Mouse (Mus musculus) 416B (cell line): ENCODE data around the gene Ddb1.

Experiments used
- DNase-seq: peaks from one replicate; pipeline ENCODE4 v3.0.0; 2011; ENCODE audit warnings: low read depth

Gene Ddb1

GRCm38 (mm10) chr19:10591659-10592377 lies 13.3 kb upstream of the Ddb1 start:
- DNase-seq = no peak

- DNase-seq = peak; percentile 72
Observed at GRCm38 (mm10) chr19:10598188-10598587, 6.9 kb upstream of the Ddb1 start.

GRCm38 (mm10) chr19:10599648-10600047 lies 5.5 kb upstream of the Ddb1 start:
- no peak for DNase-seq

- peak; percentile 80 for DNase-seq
Observed at GRCm38 (mm10) chr19:10602247-10602769, 2.8 kb upstream of the Ddb1 start.

- peak; percentile 93 for DNase-seq
Observed at GRCm38 (mm10) chr19:10602787-10603186, 2.3 kb upstream of the Ddb1 start.

GRCm38 (mm10) chr19:10603660-10604523 lies 1.2 kb upstream of the Ddb1 start:
- DNase-seq = no peak

- DNase-seq = no peak
Observed at GRCm38 (mm10) chr19:10604534-10604933, 593 bp upstream of the Ddb1 start.

GRCm38 (mm10) chr19:10605901-10606622 lies 935 bp downstream of the Ddb1 start:
- DNase-seq = no peak

- no peak for DNase-seq
Observed at GRCm38 (mm10) chr19:10608573-10609240, 3.6 kb downstream of the Ddb1 start.

GRCm38 (mm10) chr19:10634106-10634871 lies 29.2 kb downstream of the Ddb1 start, which contains the start of gene Vwce:
TSS of gene Vwce (plus strand) at chr19:10634213.
- DNase-seq = no peak

GRCm38 (mm10) chr19:10634872-10635318 lies 29.8 kb downstream of the Ddb1 start:
- DNase-seq = no peak

- DNase-seq = no peak
Observed at GRCm38 (mm10) chr19:10637840-10638239, 32.7 kb downstream of the Ddb1 start.

GRCm38 (mm10) chr19:10640080-10640479 lies 35.0 kb downstream of the Ddb1 start:
- no peak for DNase-seq

- no peak for DNase-seq
Observed at GRCm38 (mm10) chr19:10640589-10641378, 35.7 kb downstream of the Ddb1 start.

GRCm38 (mm10) chr19:10645616-10646015 lies 40.5 kb downstream of the Ddb1 start:
- DNase-seq = peak; percentile 22

- DNase-seq = no peak
Observed at GRCm38 (mm10) chr19:10648156-10648555, 43.0 kb downstream of the Ddb1 start.

- no peak for DNase-seq
Observed at GRCm38 (mm10) chr19:10656058-10656457, 50.9 kb downstream of the Ddb1 start.

GRCm38 (mm10) chr19:10657742-10658141 lies 52.6 kb downstream of the Ddb1 start:
- no peak for DNase-seq

- DNase-seq = no peak
Observed at GRCm38 (mm10) chr19:10658406-10658805, 53.3 kb downstream of the Ddb1 start.

GRCm38 (mm10) chr19:10661373-10661772 lies 56.2 kb downstream of the Ddb1 start:
- DNase-seq = peak; percentile 11
